Comparison of ENCODE assay signal across 10 mouse cellular contexts in the genomic region with DNA sequence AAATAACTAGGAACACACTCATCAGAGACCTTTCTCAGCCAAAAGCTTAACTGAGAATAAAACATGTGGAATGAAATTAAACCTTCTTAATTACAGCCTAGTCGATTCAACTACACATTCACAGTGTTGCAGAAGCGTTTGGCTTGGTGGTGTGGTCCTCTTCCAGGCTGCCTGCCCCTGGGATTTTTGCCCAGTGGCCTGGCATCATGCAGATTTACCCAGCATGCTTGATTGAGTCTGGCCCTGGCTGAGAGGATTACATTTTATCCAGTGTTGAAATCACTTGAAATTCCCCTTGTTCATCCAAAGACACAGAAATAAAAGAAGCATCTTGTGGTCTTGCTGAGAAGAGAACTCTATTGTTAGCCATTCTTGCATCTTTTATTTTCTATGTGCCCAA. TPM values are rescaled to one million over a fixed set of nuclear protein-coding genes. Genes with fewer than 3 reads are reported as not detected.
DNase-seq lines count a peak whose midpoint lies in the region; ATAC-seq lines count a peak whose summit lies in the region.
"Had no signal": no experiment of that assay in that cellular context is flagged by ENCODE, and none has a peak within 500 bp of the region (broad histone marks: within the 10 kb centered on the region; RNA-seq: fewer than 3 reads in every experiment).

No protein-coding gene starts in this region.

- peaks cover 27% of the 10 kb centered on the region for H3K36me3 ChIP-seq in kidney, embryonic 15.5 days

- H3K4me2 ChIP-seq in kidney, embryonic 15.5 days, result no peak overlapping the region
- H3K4me2 ChIP-seq: embryonic facial prominence, embryonic 12.5 days; limb, embryonic 12.5 days had no signal

- H3K9me3 ChIP-seq in kidney, embryonic 15.5 days (replicated peaks), result no peaks in the 10 kb centered on the region
- H3K9me3 ChIP-seq: embryonic facial prominence, embryonic 12.5 days; limb, embryonic 12.5 days had no signal

- H3K9ac ChIP-seq in kidney, embryonic 15.5 days, result no peak overlapping the region
- H3K9ac ChIP-seq: embryonic facial prominence, embryonic 12.5 days; limb, embryonic 12.5 days had no signal

- DNase-seq in kidney, adult 11 months, result peak; percentile 42
- peak; percentile 60 for DNase-seq in gastrocnemius, postnatal 14 days
- peak; percentile 65 to 89 for DNase-seq in layer of hippocampus, postnatal 14 days (ENCODE audit: low spot score in 2 of 2)
- DNase-seq in right cerebral cortex, postnatal 10 days (ENCODE audit: low spot score in 2 of 2), result peak; percentile 81 to 83

- H3K4me1 ChIP-seq in kidney, embryonic 15.5 days, result no peaks in the 10 kb centered on the region
- H3K4me1 ChIP-seq: embryonic facial prominence, embryonic 12.5 days; limb, embryonic 12.5 days had no signal

- intact Hi-C loops in gastrocnemius, postnatal 14 days (cut with DNase I; ENCODE audit: low total_unique reads), result no loop called here

- no peaks in the 10 kb centered on the region for H3K27me3 ChIP-seq in kidney, embryonic 15.5 days
- H3K27me3 ChIP-seq: embryonic facial prominence, embryonic 12.5 days; limb, embryonic 12.5 days had no signal

- ATAC-seq in kidney, embryonic 15.5 days (replicated peaks; ENCODE audit: low FRiP score), result no peak
- ATAC-seq in cerebellum, adult (ENCODE audit: insufficient number of reproducible peaks, low FRiP score, low TSS enrichment), result peak; percentile 85
- ATAC-seq in monocyte, adult 5-6 weeks (replicated peaks; ENCODE audit: insufficient number of reproducible peaks, low FRiP score, low TSS enrichment, poor library complexity, severe bottlenecking), result no peak
- ATAC-seq in activated CD4-positive, CD25-positive, alpha-beta regulatory T cell, adult 4 months, result no peak

- no peak overlapping the region for H3K4me3 ChIP-seq in kidney, embryonic 15.5 days (replicated peaks)
- H3K4me3 ChIP-seq: embryonic facial prominence, embryonic 12.5 days; limb, embryonic 12.5 days had no signal

- 85% methylated on average over 2 of the region's 2 CpGs for WGBS in kidney, embryonic 15.5 days

- H3K27ac ChIP-seq in kidney, embryonic 15.5 days, result no peak overlapping the region
- H3K27ac ChIP-seq: embryonic facial prominence, embryonic 12.5 days; limb, embryonic 12.5 days had no signal

RNA-seq across cellular contexts. Expression of a gene that starts 5.8 kb away (rescaled TPM):
- 2.4 and 2.5 TPM in 2 replicates for polyA plus RNA-seq in kidney, embryonic 15.5 days (2015; fragmentation: Nextera tagmentation; extraction: Ambion mirVana)
- 1 to 10 TPM; 2.3 to 4.3 TPM for total RNA-seq in gastrocnemius, postnatal 14 days (2021)
- 1 to 10 TPM; 3.0 to 4.7 TPM for total RNA-seq in layer of hippocampus, postnatal 14 days (2021)
- total RNA-seq in monocyte, adult 5-6 weeks (2017), result 2.2 to 4.7 TPM (median 3.5 TPM) in 3 replicates
- polyA plus RNA-seq in activated CD4-positive, CD25-positive, alpha-beta regulatory T cell, adult 4 months (2017; shearing (Covaris generic)), result 1 to 10 TPM; 2.1 to 3.0 TPM

RNA-seq across cellular contexts. Expression of a gene that starts 36.3 kb away (rescaled TPM):
- polyA plus RNA-seq in kidney, embryonic 15.5 days (2015; fragmentation: Nextera tagmentation; extraction: Ambion mirVana), result 15.1 and 15.9 TPM in 2 replicates
- total RNA-seq in gastrocnemius, postnatal 14 days (2021), result 10 to 100 TPM; 61.0 to 64.6 TPM
- total RNA-seq in layer of hippocampus, postnatal 14 days (2021), result 10 to 100 TPM; 89.1 to 95.0 TPM
- total RNA-seq in monocyte, adult 5-6 weeks (2017), result 101 to 112 TPM (median 106 TPM) in 3 replicates
- polyA plus RNA-seq in activated CD4-positive, CD25-positive, alpha-beta regulatory T cell, adult 4 months (2017; shearing (Covaris generic)), result 10 to 100 TPM; 17.1 to 17.2 TPM

RNA-seq across cellular contexts. Expression of a gene that starts 36.3 kb away (rescaled TPM):
- 1.3 and 1.4 TPM in 2 replicates for polyA plus RNA-seq in kidney, embryonic 15.5 days (2015; fragmentation: Nextera tagmentation; extraction: Ambion mirVana)
- under 1 TPM; 0.49 to 0.68 TPM for total RNA-seq in gastrocnemius, postnatal 14 days (2021)
- 1 to 10 TPM; 1.9 to 2.0 TPM for total RNA-seq in layer of hippocampus, postnatal 14 days (2021)
- total RNA-seq in monocyte, adult 5-6 weeks (2017), result 25.8 to 41.6 TPM (median 26.1 TPM) in 3 replicates
- polyA plus RNA-seq in activated CD4-positive, CD25-positive, alpha-beta regulatory T cell, adult 4 months (2017; shearing (Covaris generic)), result 100 to 1,000 TPM; 242 to 258 TPM
